Mouse (Mus musculus) brain, embryonic 14.5 days (tissue): Measurements from ENCODE around the gene Slc13a5. TPM values are rescaled to one million over a fixed set of nuclear protein-coding genes. Genes with fewer than 3 reads are reported as not detected.
A peak's percentile ranks its signal among the peaks of the same experiment; 100 is the strongest.

Experiments used
- DNase-seq: peaks from one replicate; pipeline ENCODE4 v3.0.0-alpha.2; 2011; ENCODE audit warnings: low read depth
- CTCF ChIP-seq: fragments of 200-500 bp; IDR thresholded peaks from 2 replicates; pipeline ENCODE4 v1.5.1; 2012; ENCODE audit warnings: inconsistent platforms, mild to moderate bottlenecking, moderate library complexity, borderline replicate concordance; ENCODE audit not compliant: insufficient read depth, insufficient read length; ENCODE audit errors: extremely low read depth
- POLR2A ChIP-seq: fragments of 200-500 bp; IDR thresholded peaks from 2 replicates; pipeline ENCODE4 v1.6.1; 2012; ENCODE audit warnings: mild to moderate bottlenecking, inconsistent platforms, borderline replicate concordance; ENCODE audit not compliant: poor library complexity, insufficient read depth, insufficient read length, severe bottlenecking; ENCODE audit errors: extremely low read depth
- polyA plus RNA-seq: library from polyadenylated mRNA; depleted of rRNA; stranded (reverse); fragments of >200 nt; gene quantifications from 2 replicates; pipeline ENCODE4 v1.2.3, GENCODE M21; 2012

Gene Slc13a5
- polyA plus RNA-seq, 1 experiment = 2.8 TPM

DNA sequence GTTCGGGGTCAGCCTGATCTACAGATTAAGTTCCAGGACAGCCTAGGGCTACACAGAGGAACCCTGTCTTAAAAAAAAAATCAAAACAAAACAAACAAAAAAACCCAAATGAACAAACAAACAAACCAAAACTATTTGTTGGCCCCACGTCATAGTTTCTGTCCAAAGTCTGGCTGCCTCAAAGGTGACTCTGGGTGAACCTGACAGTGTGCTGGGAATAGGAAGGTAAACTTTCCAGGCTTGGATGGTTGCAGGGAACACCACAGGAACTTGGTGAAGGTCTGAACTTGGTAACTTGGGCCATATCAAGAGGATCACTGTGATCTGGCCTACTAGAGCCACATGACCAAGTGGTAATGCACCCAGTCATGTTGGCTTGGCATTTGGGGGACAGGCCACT lies 10.6 kb downstream of the Slc13a5 start:
- no peak for DNase-seq
- TF ChIP-seq CTCF = no peak
- TF ChIP-seq POLR2A = no peak

DNA sequence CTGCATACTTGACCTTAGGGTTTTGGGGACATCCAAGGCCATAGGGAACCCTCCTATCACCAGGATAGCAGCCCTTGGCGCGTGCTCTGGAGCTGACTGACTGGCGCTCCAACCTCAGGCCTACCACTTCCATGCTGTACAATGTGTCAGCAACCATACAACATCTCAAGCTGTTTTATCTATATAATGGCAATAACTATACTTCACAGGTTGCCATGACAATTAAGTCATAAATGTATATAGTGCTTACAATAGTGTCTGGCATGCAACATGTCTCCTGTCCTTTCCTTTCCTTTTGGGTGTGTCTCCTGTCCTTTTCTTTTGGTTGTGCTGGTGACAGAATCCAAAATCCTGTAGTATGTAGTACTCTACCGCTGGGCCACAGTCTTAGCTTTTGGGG lies 11.4 kb downstream of the Slc13a5 start:
- DNase-seq = no peak
- no peak for TF ChIP-seq POLR2A
- no peak for TF ChIP-seq CTCF

GRCm38 (mm10) chr11:72245196-72245753 lies 21.7 kb downstream of the Slc13a5 start:
- TF ChIP-seq POLR2A = no peak
- TF ChIP-seq CTCF = no peak
- DNase-seq = no peak

DNA sequence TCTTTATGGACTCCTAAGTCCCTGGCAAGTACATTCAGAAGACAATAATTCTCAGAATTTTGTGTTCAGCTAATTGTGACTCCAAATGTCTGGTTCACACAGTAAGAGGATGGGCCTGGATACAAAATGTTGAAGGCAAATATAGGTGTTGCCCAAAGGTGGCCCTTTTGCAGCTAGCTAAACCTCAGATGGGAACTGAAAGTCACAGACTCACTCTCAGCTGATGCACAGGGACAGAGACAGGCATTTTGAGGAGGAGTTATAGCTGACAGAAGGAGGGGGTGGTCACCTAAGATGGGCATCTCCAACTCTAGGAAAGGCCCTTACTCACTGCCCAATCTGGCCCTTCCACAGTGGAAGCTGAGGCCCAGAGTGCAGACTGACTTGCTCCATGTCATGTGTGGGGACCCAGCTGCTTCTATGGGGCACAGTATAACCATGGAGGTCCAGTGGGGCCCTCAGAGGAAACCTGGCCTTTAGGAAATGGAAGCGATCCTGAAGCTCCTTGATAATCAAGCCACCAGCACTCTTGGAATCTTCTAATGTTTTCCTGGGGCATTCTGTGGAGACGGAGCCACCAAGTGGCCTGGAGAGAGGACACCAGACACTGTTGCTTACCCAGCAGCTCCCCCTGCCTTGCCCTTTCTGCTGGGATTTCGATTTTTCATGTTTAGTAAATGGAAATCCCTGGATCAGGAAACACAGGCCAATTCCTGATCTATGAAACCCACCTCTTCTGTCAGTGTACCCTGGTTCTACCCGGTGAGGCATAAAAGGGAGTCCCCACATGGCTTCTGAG lies 26.8 kb downstream of the Slc13a5 start:
- TF ChIP-seq CTCF (no peak), POLR2A (no peak)
- DNase-seq = no peak

DNA sequence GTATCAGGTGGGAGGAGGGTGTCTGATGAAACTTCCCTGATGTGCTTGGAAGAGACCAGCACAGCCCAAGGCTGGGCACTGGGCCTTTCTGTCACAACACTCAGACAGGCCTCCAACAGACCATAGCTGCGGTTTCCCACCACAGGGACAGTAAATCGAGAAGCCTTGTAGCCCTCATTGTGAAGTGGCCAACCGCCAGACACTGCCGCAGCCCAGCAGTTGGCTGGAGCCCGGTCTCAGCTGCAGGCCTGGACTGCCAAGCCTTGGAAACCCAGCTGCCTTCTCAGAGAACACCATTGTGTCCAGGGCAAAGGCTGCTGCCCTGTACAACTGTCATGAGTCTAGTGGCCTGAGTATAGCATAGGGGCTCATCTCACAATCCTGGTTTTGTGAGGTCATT lies 33.0 kb downstream of the Slc13a5 start:
- DNase-seq = no peak
- TF ChIP-seq POLR2A (no peak), CTCF (no peak)

- no peak for TF ChIP-seq CTCF
- TF ChIP-seq POLR2A = no peak
- no peak for DNase-seq
Measured at GRCm38 (mm10) chr11:72232991-72233390, 34.0 kb downstream of the Slc13a5 start.

DNA sequence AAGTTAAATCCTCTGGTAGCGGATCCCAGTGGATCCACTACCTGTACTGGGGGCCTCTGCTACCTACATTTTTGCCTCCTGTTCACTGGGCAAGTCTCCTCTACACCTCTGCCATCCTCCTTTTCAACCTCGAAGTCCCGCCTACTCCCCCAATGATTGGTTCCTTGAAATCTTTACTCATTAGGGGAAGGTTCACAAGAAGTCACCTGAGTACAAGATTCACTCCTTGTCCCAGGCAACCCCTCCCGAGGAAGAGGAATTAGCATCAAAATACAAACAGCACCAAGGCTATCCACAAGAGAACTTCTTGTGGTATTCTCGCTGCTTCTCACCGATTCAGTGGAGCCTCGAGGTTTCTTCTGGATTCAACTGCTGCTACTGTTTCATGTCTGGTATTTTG lies 35.0 kb downstream of the Slc13a5 start:
- DNase-seq = no peak
- TF ChIP-seq CTCF (no peak), POLR2A (no peak)

GRCm38 (mm10) chr11:72228513-72228912 lies 38.5 kb downstream of the Slc13a5 start:
- TF ChIP-seq POLR2A (no peak), CTCF (no peak)
- DNase-seq = no peak

- TF ChIP-seq CTCF = no peak
- TF ChIP-seq POLR2A = no peak
- no peak for DNase-seq
Measured at GRCm38 (mm10) chr11:72226901-72227300, 40.1 kb downstream of the Slc13a5 start.

GRCm38 (mm10) chr11:72226020-72226791 lies 40.8 kb downstream of the Slc13a5 start:
- TF ChIP-seq CTCF (no peak), POLR2A (no peak)
- peak; percentile 60 for DNase-seq

GRCm38 (mm10) chr11:72224865-72225264 lies 42.2 kb downstream of the Slc13a5 start:
- TF ChIP-seq CTCF (peak; percentile 90), POLR2A (no peak)
- peak; percentile 87 for DNase-seq
